Comparison of ENCODE assay signal across 13 mouse cellular contexts in genomic region chr5:133600630-133601029, GRCm38 (mm10).
DNase-seq lines count a peak whose midpoint lies in the region; ATAC-seq and TF ChIP-seq lines count a peak whose summit lies in the region.
"Had no signal": no experiment of that assay in that cellular context is flagged by ENCODE, and none has a peak within 500 bp of the region (broad histone marks: within the 10 kb centered on the region; RNA-seq: fewer than 3 reads in every experiment).

No protein-coding gene starts in this region.

- no peak for ATAC-seq in intestine, postnatal 0 days
- no peak for ATAC-seq in intestine, embryonic 16.5 days
- ATAC-seq: midbrain, embryonic 15.5 days had no signal

- no peaks in the 10 kb centered on the region for H3K27me3 ChIP-seq in intestine, postnatal 0 days (replicated peaks; ENCODE audit: control insufficient read depth, insufficient read depth, low read length)
- H3K27me3 ChIP-seq in intestine, embryonic 16.5 days (replicated peaks; ENCODE audit: control insufficient read depth, insufficient read depth, low read length): no peaks in the 10 kb centered on the region
- H3K27me3 ChIP-seq: heart, embryonic 15.5 days; midbrain, embryonic 15.5 days; neural tube, embryonic 15.5 days had no signal

- H3K36me3 ChIP-seq in intestine, postnatal 0 days (ENCODE audit: control insufficient read depth, insufficient read depth): no peaks in the 10 kb centered on the region
- H3K36me3 ChIP-seq in intestine, embryonic 16.5 days (ENCODE audit: control insufficient read depth, insufficient read depth, low read length): no peaks in the 10 kb centered on the region
- H3K36me3 ChIP-seq: heart, embryonic 15.5 days; midbrain, embryonic 15.5 days; neural tube, embryonic 15.5 days had no signal

- peak; percentile 57 for TF ChIP-seq CTCF in intestine, postnatal 0 days (IDR thresholded peaks at IDR 0.05; ENCODE audit: low read depth)

- no peak overlapping the region for H3K4me2 ChIP-seq in intestine, postnatal 0 days (replicated peaks; ENCODE audit: low read depth)
- no peak overlapping the region for H3K4me2 ChIP-seq in intestine, embryonic 16.5 days (ENCODE audit: low read depth, low read length)
- H3K4me2 ChIP-seq: heart, embryonic 15.5 days; midbrain, embryonic 15.5 days; neural tube, embryonic 15.5 days had no signal

- H3K9ac ChIP-seq in intestine, postnatal 0 days (ENCODE audit: low read depth, low read length): no peak overlapping the region
- H3K9ac ChIP-seq in intestine, embryonic 16.5 days (ENCODE audit: low read depth, low read length): no peak overlapping the region
- H3K9ac ChIP-seq: heart, embryonic 15.5 days; midbrain, embryonic 15.5 days; neural tube, embryonic 15.5 days had no signal

- 52% methylated on average over 5 of the region's 5 CpGs for WGBS in intestine, postnatal 0 days
- WGBS in intestine, embryonic 16.5 days: 49% methylated on average over 5 of the region's 5 CpGs

- DNase-seq in cerebellum, postnatal 14 days: peak; percentile 25 to 41
- DNase-seq in cerebellum, adult 11-12 months: no peak
- peak; percentile 5 for DNase-seq in lung, postnatal 10 days
- DNase-seq in lung, postnatal 14 days: no peak
- peak; percentile 4 for DNase-seq in embryo, embryonic 9.5 days (ENCODE audit: extremely low spot score)
- DNase-seq in thymus, postnatal 10 days (ENCODE audit: low spot score in 2 of 2): no peak
- DNase-seq: adrenal gland, postnatal 25 days; cerebellum, adult 8-10 months had no signal

- H3K4me3 ChIP-seq in intestine, postnatal 0 days (ENCODE audit: low read depth, low read length): no peak overlapping the region
- no peak overlapping the region for H3K4me3 ChIP-seq in intestine, embryonic 16.5 days (ENCODE audit: low read length)
- H3K4me3 ChIP-seq: heart, embryonic 15.5 days; midbrain, embryonic 15.5 days; neural tube, embryonic 15.5 days had no signal

- H3K4me1 ChIP-seq in intestine, postnatal 0 days (replicated peaks; ENCODE audit: control insufficient read depth, insufficient read depth, low read length): no peaks in the 10 kb centered on the region
- H3K4me1 ChIP-seq in intestine, embryonic 16.5 days (ENCODE audit: control insufficient read depth, insufficient read depth, low read length): no peaks in the 10 kb centered on the region
- H3K4me1 ChIP-seq: heart, embryonic 15.5 days; neural tube, embryonic 15.5 days had no signal

- no peak overlapping the region for H3K27ac ChIP-seq in intestine, postnatal 0 days (ENCODE audit: low read depth, low read length)
- H3K27ac ChIP-seq in intestine, embryonic 16.5 days (ENCODE audit: low read length): no peak overlapping the region
- H3K27ac ChIP-seq: heart, embryonic 15.5 days; midbrain, embryonic 15.5 days; neural tube, embryonic 15.5 days had no signal

- no peaks in the 10 kb centered on the region for H3K9me3 ChIP-seq in intestine, postnatal 0 days (ENCODE audit: control insufficient read depth)
- no peaks in the 10 kb centered on the region for H3K9me3 ChIP-seq in intestine, embryonic 16.5 days (ENCODE audit: control insufficient read depth, low read length)
- H3K9me3 ChIP-seq: heart, embryonic 15.5 days; midbrain, embryonic 15.5 days; neural tube, embryonic 15.5 days had no signal

Comparison
In these comparisons a context has a peak if more than half of its experiments do, and no peak if none do; other contexts are left out.
1. DNase-seq: peak in cerebellum, postnatal 14 days (2 of 2), lung, postnatal 10 days (single experiment) and embryo, embryonic 9.5 days (single experiment); none in cerebellum, adult 11-12 months (single experiment), lung, postnatal 14 days (single experiment) and thymus, postnatal 10 days (0 of 2).